Mouse (Mus musculus) heart, postnatal 4 days (tissue): ENCODE data around the gene Selp. TPM values are rescaled to one million over a fixed set of nuclear protein-coding genes. Genes with fewer than 3 reads are reported as not detected.

ENCODE experiments used
- DNase-seq: peaks from one replicate; pipeline ENCODE4 v3.0.0; 2021
- total RNA-seq, 2 experiments: library from RNA; stranded (reverse); gene quantifications; 2 replicates each; pipeline ENCODE4 v1.2.3; 2021

The Selp gene
- total RNA-seq, 2 experiments from 2014 or later = 0.57 to 0.99 TPM

GRCm38 (mm10) chr1:164119892-164120776 is 5.1 kb downstream of the Selp start:
- no peak for DNase-seq

- DNase-seq = no peak
These were observed 5.7 kb downstream of the Selp start for GRCm38 (mm10) chr1:164120777-164121158.

GRCm38 (mm10) chr1:164123836-164124235 is 8.8 kb downstream of the Selp start:
- no peak for DNase-seq

DNA sequence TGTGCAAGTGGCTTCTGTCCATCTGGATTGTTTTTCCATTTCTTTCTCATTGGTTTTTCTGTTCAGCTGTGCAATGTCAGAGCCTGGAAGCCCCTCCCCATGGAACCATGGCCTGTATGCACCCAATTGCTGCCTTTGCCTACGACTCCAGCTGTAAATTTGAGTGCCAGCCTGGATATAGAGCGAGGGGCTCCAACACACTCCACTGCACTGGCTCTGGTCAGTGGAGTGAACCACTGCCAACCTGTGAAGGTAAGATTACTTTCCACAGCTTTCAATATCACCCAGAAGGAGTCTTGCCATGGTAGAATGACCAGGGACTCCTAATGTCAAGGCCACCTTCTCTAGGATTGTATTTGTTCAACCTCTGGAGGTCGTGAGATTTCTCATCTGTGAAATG is 14.9 kb downstream of the Selp start:
- no peak for DNase-seq

DNA sequence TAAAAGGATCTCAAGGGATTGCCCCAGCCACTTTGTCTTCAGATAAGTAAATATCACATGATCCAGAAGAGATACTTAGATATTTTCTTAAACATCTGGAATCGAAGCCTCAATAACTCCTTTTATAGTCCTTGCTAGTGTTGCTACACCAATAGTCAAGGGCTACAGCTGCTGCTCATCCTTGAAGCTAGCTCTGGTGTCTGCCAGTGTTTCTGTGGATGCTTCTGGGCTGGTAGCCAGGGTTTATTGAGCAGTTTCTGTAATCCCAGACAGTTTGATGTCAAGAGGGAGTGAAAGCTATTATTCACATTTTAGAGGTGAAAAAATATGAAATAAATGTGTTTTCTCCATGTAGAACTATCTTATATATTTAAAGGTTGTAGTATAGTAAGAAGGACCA is 17.5 kb downstream of the Selp start:
- DNase-seq = no peak

DNA sequence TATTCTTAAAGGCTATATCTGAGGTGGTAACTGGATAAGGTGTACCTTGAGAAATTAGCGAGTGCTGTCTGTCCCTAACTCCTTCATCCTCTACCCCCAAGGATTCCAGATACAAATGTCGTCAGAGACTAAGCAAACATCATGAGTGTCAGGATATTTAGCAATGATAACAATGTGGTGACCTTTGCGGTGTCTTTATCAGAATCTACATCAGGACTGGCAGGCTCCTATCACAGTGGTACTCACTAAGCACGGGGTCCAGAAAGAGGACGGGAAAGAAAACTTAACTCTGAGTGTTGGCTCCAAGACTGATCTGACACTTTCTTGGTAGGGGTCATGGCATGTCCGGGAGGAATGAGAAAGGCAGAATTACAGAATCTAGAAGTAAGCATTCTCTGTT is 19.0 kb downstream of the Selp start:
- no peak for DNase-seq

- DNase-seq = no peak
These were observed 20.3 kb downstream of the Selp start for GRCm38 (mm10) chr1:164135360-164135759.

GRCm38 (mm10) chr1:164135960-164136359 is 20.9 kb downstream of the Selp start:
- DNase-seq = no peak

- no peak for DNase-seq
These were observed 21.6 kb downstream of the Selp start for GRCm38 (mm10) chr1:164136636-164137035.

- DNase-seq = peak; percentile 89
These were observed 23.5 kb downstream of the Selp start for GRCm38 (mm10) chr1:164138365-164139130.

DNA sequence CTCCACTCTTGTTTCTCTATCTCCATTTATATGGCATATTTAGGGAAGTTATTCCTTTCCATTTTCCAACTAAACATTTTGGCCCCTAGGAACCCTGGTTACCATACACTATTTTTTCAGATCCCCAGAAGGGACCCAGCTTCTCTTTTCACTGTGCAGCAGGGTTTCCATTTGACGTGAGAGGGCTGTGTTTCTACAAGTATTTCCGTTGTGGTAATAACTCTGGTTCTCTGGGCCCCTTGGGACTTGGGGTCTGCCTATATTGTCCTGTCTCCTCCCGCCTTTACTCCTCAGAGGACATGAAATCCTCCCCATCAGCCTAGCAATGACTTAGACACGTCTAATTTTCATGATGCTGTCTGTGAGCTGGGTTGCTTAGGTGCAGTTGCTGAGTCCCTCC is 24.4 kb downstream of the Selp start:
- DNase-seq = no peak

DNA sequence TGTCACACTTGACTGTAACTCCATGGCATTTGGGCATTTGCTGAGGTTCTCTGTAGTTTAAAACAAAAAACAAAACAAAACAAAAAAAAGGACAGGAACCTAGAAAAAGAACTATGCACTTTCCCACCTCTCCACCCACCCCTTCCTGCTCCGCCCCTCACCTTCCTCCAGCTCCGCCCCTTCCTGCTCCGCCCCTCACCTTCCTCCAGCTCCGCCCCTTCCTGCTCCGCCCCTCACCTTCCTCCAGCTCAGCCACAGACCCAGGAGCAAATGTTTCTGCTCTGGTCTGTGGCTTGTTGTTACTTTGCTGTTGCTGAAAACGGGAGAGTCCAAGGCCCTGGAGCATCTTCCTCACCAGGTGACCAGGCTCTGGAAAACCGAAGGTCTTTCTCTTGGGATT is 34.0 kb downstream of the Selp start:
- DNase-seq = no peak

DNA sequence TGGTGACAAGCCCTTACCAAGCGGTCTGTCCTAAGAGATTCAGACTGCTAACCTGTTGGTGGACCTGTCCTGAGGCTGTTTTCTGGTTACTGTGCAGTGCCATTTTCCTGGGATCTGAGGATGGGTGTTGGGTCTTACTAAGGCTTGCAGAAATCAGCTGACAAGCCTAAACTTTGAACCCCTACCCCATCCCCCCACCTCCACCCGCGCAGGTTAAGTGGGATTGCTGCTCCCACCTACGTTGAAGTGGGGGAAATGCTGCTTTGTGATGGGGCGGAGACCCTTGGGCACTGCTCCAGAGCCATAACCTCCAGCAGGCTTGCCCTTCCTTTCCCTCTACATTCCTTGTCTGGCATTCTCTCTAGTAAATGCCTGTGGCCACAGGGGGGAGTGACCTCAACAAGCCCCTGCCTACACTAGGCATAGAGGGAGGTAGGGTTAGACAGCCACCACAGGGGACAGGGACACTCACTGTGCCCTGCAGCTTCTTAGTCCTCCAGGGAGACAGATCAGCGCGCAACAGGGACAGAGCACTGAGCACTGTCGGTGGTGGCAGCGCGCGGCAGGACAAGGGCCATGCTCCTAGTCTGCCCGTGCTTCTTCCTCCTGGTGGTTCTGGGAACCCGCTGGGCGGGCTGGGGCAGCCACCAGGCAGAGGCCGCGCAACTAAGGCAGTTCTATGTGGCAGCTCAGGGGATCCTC is 36.5 kb downstream of the Selp start, which contains the start of gene F5:
Gene F5, plus strand, starts transcription at position 452 of the 702 bp plus-strand sequence.
- DNase-seq = no peak

- no peak for DNase-seq
These were observed 37.8 kb downstream of the Selp start for GRCm38 (mm10) chr1:164152836-164153235.

DNA sequence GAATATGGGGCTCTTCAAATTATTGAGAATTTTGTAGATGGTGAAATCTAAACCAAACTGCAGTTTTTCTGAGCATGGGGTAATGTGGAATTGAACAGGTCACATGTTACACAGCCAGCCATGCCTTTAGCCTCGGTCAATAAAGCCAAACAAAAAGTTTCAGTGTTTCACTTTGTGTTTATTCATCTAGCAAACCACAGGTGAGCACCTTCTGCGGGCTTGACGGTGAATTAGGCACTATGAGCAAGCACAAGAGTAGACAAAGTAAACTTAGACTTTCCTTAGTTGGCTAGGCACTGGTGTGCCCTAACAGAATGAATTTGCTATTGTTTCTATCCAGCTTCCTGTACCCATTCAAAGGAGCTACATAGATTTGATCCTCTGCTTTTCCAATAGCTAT is 39.9 kb downstream of the Selp start:
- no peak for DNase-seq

GRCm38 (mm10) chr1:164158571-164158970 is 43.5 kb downstream of the Selp start:
- DNase-seq = no peak

DNA sequence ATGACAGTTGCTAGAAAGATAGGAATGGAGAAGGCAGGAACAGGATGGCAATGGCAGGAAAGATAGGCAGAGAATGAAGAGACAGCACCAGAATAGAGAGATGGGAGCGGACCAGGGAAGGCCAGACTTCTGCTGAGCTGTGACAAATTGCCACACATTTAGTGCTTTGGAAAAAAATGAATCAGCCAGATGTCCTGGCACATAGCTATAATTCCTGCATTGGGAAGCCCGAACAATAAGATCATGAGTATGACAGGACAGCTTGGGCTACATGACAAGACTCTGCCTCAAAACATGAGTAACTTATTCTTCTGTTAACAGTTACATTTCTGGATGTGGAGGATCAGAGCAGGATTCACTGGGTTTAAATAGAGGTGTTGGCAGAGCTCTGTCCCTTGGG is 44.7 kb downstream of the Selp start:
- peak; percentile 18 for DNase-seq

GRCm38 (mm10) chr1:164162745-164163144 is 47.7 kb downstream of the Selp start:
- DNase-seq = no peak

GRCm38 (mm10) chr1:164168818-164169217 is 53.8 kb downstream of the Selp start:
- DNase-seq = no peak

- DNase-seq = no peak
These were observed 55.4 kb downstream of the Selp start for GRCm38 (mm10) chr1:164170434-164170833.

- DNase-seq = no peak
These were observed 58.1 kb downstream of the Selp start for GRCm38 (mm10) chr1:164173145-164173544.

- DNase-seq = no peak
These were observed 61.8 kb downstream of the Selp start for GRCm38 (mm10) chr1:164176856-164177255.

GRCm38 (mm10) chr1:164178429-164178828 is 63.4 kb downstream of the Selp start:
- DNase-seq = peak; percentile 5
